Mouse (Mus musculus) embryonic facial prominence, embryonic 10.5 days (tissue): ENCODE measurements around the gene Spink4. TPM values are rescaled to one million over a fixed set of nuclear protein-coding genes. Genes with fewer than 3 reads are reported as not detected.
"Not testable (repeated sequence)": the region's sequence is repeated elsewhere in the genome, so short reads cannot be mapped to it uniquely, and the experiment has no call there.

ENCODE experiments used
- DNase-seq: peaks from one replicate; pipeline ENCODE4 v3.0.0-alpha.2; 2017; ENCODE audit warnings: low spot score
- H3K27ac ChIP-seq: fragments of 300-500 bp; sonication (generic); replicated peaks from 2 replicates; pipeline ENCODE4 v1.5.1; 2016; ENCODE audit warnings: mild to moderate bottlenecking
- H3K27me3 ChIP-seq: fragments of 300-500 bp; sonication (generic); replicated peaks from 2 replicates; pipeline ENCODE4 v1.6.1; 2016; ENCODE audit warnings: low read depth, mild to moderate bottlenecking; ENCODE audit not compliant: poor library complexity, severe bottlenecking
- H3K36me3 ChIP-seq: fragments of 300-500 bp; sonication (generic); replicated peaks from 2 replicates; pipeline ENCODE4 v1.6.1; 2016; ENCODE audit warnings: mild to moderate bottlenecking, moderate library complexity
- H3K4me1 ChIP-seq: fragments of 300-500 bp; sonication (generic); 2 replicates; pipeline ENCODE4 v1.6.1; 2016
- H3K4me3 ChIP-seq: fragments of 300-500 bp; sonication (generic); 2 replicates; pipeline ENCODE4 v1.5.1; 2016; ENCODE audit warnings: mild to moderate bottlenecking, moderate library complexity
- H3K9me3 ChIP-seq: fragments of 300-500 bp; sonication (generic); 2 replicates; pipeline ENCODE4 v1.6.1; 2016; ENCODE audit warnings: mild to moderate bottlenecking
- WGBS: fragments of 180-500 bp; shearing (Covaris S2); methylation state at CpG from one replicate; pipeline ENCODE4 v1.1.7; 2016; 5-methylcytosine and 5-hydroxymethylcytosine counted together
- polyA plus RNA-seq: library from polyadenylated mRNA; unstranded; fragments of >200 nt; fragmentation: Nextera tagmentation; extraction: Ambion mirVana; gene quantifications from 2 replicates; pipeline ENCODE4 v1.2.1, GENCODE M21; 2016

The Spink4 gene
- polyA plus RNA-seq, 1 experiment from 2014 or later, result not detected

GRCm38 (mm10) chr4:40914287-40914867 is 5.5 kb upstream of the Spink4 start:
- Histone ChIP-seq H3K27ac (no peak overlapping the region), H3K27me3 (no peaks in the 10 kb centered on the region), H3K36me3 (no peaks in the 10 kb centered on the region), H3K9me3 (no peaks in the 10 kb centered on the region), H3K4me1 (no peaks in the 10 kb centered on the region), H3K4me3 (no peak overlapping the region)
- no peak for DNase-seq

- WGBS, result 75% methylated on average over 5 of the region's 5 CpGs
- no peaks in the 10 kb centered on the region for H3K36me3 ChIP-seq
- H3K27ac ChIP-seq, result no peak overlapping the region
- H3K4me1 ChIP-seq, result no peaks in the 10 kb centered on the region
- H3K27me3 ChIP-seq, result no peaks in the 10 kb centered on the region
- DNase-seq, result no peak
- H3K4me3 ChIP-seq, result no peak overlapping the region
- no peaks in the 10 kb centered on the region for H3K9me3 ChIP-seq
These were observed 3.9 kb upstream of the Spink4 start for GRCm38 (mm10) chr4:40915947-40916346.

- no peaks in the 10 kb centered on the region for H3K36me3 ChIP-seq
- 87% methylated on average over 7 of the region's 7 CpGs for WGBS
- H3K4me3 ChIP-seq, result no peak overlapping the region
- H3K4me1 ChIP-seq, result no peaks in the 10 kb centered on the region
- DNase-seq, result no peak
- no peaks in the 10 kb centered on the region for H3K27me3 ChIP-seq
- H3K9me3 ChIP-seq, result no peaks in the 10 kb centered on the region
- H3K27ac ChIP-seq, result no peak overlapping the region
These were observed 3.2 kb upstream of the Spink4 start for GRCm38 (mm10) chr4:40916592-40917155.

GRCm38 (mm10) chr4:40920576-40920975 is 724 bp downstream of the Spink4 start:
- no peak for DNase-seq
- Histone ChIP-seq H3K9me3 (no peaks in the 10 kb centered on the region), H3K27me3 (no peaks in the 10 kb centered on the region), H3K27ac (no peak overlapping the region), H3K36me3 (no peaks in the 10 kb centered on the region), H3K4me1 (no peaks in the 10 kb centered on the region), H3K4me3 (no peak overlapping the region)
- WGBS, result 85% methylated on average over 2 of the region's 2 CpGs

- Histone ChIP-seq H3K4me1 (no peaks in the 10 kb centered on the region), H3K27ac (no peak overlapping the region), H3K36me3 (no peaks in the 10 kb centered on the region), H3K27me3 (no peaks in the 10 kb centered on the region), H3K4me3 (no peak overlapping the region), H3K9me3 (no peaks in the 10 kb centered on the region)
- no peak for DNase-seq
- WGBS, result 71% methylated on average over 3 of the region's 3 CpGs
These were observed 1.4 kb downstream of the Spink4 start for GRCm38 (mm10) chr4:40921288-40921687.

GRCm38 (mm10) chr4:40923087-40923651 is 3.3 kb downstream of the Spink4 start:
- Histone ChIP-seq H3K36me3 (no peaks in the 10 kb centered on the region), H3K9me3 (no peaks in the 10 kb centered on the region), H3K27me3 (no peaks in the 10 kb centered on the region), H3K4me3 (no peak overlapping the region), H3K4me1 (no peaks in the 10 kb centered on the region; the same call in 1 of the 2 replicates), H3K27ac (no peak overlapping the region)
- DNase-seq, result no peak
- WGBS, result 83% methylated on average over 6 of the region's 6 CpGs

- Histone ChIP-seq H3K27ac (no peak overlapping the region), H3K27me3 (no peaks in the 10 kb centered on the region), H3K9me3 (no peaks in the 10 kb centered on the region), H3K4me1 (peaks cover 7% of the 10 kb centered on the region; the same call in 1 of the 2 replicates), H3K36me3 (no peaks in the 10 kb centered on the region; the same call in 1 of the 2 replicates), H3K4me3 (no peak overlapping the region)
- no peak for DNase-seq
- 53% methylated on average over 3 of the region's 3 CpGs for WGBS
These were observed 5.7 kb downstream of the Spink4 start for GRCm38 (mm10) chr4:40925568-40925967.

- DNase-seq, result no peak
- no peaks in the 10 kb centered on the region for H3K27me3 ChIP-seq
- no peak overlapping the region for H3K4me3 ChIP-seq
- peaks cover 26% of the 10 kb centered on the region for H3K36me3 ChIP-seq
- peaks cover 7% of the 10 kb centered on the region; the same call in 1 of the 2 replicates for H3K4me1 ChIP-seq
- no peaks in the 10 kb centered on the region for H3K9me3 ChIP-seq
- 82% methylated on average over 7 of the region's 7 CpGs for WGBS
- H3K27ac ChIP-seq, result no peak overlapping the region
These were observed 9.2 kb downstream of the Spink4 start for GRCm38 (mm10) chr4:40929046-40929445.

GRCm38 (mm10) chr4:40933694-40934093 is 13.8 kb downstream of the Spink4 start:
- 90% methylated on average over 5 of the region's 5 CpGs for WGBS
- H3K36me3 ChIP-seq, result peaks cover 71% of the 10 kb centered on the region
- DNase-seq, result no peak
- H3K4me1 ChIP-seq, result peaks cover 3% of the 10 kb centered on the region; the same call in 1 of the 2 replicates
- H3K27ac ChIP-seq, result no peak overlapping the region
- H3K9me3 ChIP-seq, result no peaks in the 10 kb centered on the region
- H3K4me3 ChIP-seq, result no peak overlapping the region
- no peaks in the 10 kb centered on the region for H3K27me3 ChIP-seq

GRCm38 (mm10) chr4:40934369-40934768 is 14.5 kb downstream of the Spink4 start:
- H3K4me1 ChIP-seq, H3K4me3 ChIP-seq, H3K27ac ChIP-seq, DNase-seq, H3K9me3 ChIP-seq, H3K27me3 ChIP-seq: not testable (repeated sequence)
- peaks cover 78% of the 10 kb centered on the region for H3K36me3 ChIP-seq
- WGBS, result 92% methylated on average over 3 of the region's 3 CpGs

GRCm38 (mm10) chr4:40936175-40936839 is 16.5 kb downstream of the Spink4 start:
- DNase-seq, result no peak
- H3K27me3 ChIP-seq, result no peaks in the 10 kb centered on the region
- 92% methylated on average over 9 of the region's 9 CpGs for WGBS

GRCm38 (mm10) chr4:40938793-40939192 is 18.9 kb downstream of the Spink4 start:
- 94% methylated on average over 5 of the region's 5 CpGs for WGBS
- Histone ChIP-seq H3K9me3 (peaks cover 12% of the 10 kb centered on the region), H3K4me1 (no peaks in the 10 kb centered on the region), H3K27ac (no peak overlapping the region), H3K4me3 (no peak overlapping the region), H3K36me3 (peaks cover 99% of the 10 kb centered on the region), H3K27me3 (no peaks in the 10 kb centered on the region)
- DNase-seq, result no peak

More at GRCm38 (mm10) chr4:40936175-40936839, 16.5 kb downstream of the Spink4 start:
- Histone ChIP-seq H3K9me3 (peaks cover 12% of the 10 kb centered on the region), H3K4me1 (no peaks in the 10 kb centered on the region), H3K27ac (no peak overlapping the region), H3K36me3 (peaks cover 97% of the 10 kb centered on the region), H3K4me3 (no peak overlapping the region)

GRCm38 (mm10) chr4:40943651-40944050 is 23.8 kb downstream of the Spink4 start:
- H3K36me3 ChIP-seq, result peaks cover 77% of the 10 kb centered on the region
- DNase-seq, result no peak

More at GRCm38 (mm10) chr4:40943651-40944050, 23.8 kb downstream of the Spink4 start:
- H3K27me3 ChIP-seq, result no peaks in the 10 kb centered on the region
- peaks cover 12% of the 10 kb centered on the region for H3K9me3 ChIP-seq
- H3K27ac ChIP-seq, result no peak overlapping the region
- no peak overlapping the region for H3K4me3 ChIP-seq
- WGBS, result 97% methylated on average over 5 of the region's 5 CpGs
- H3K4me1 ChIP-seq, result peaks cover 18% of the 10 kb centered on the region
